Mouse (Mus musculus): ENCODE results near the gene Lars2. TPM values are rescaled to one million over a fixed set of nuclear protein-coding genes. Genes with fewer than 3 reads are reported as not detected.

Lars2 gene
- polyA plus RNA-seq, 1 experiment = 579 TPM

DNA sequence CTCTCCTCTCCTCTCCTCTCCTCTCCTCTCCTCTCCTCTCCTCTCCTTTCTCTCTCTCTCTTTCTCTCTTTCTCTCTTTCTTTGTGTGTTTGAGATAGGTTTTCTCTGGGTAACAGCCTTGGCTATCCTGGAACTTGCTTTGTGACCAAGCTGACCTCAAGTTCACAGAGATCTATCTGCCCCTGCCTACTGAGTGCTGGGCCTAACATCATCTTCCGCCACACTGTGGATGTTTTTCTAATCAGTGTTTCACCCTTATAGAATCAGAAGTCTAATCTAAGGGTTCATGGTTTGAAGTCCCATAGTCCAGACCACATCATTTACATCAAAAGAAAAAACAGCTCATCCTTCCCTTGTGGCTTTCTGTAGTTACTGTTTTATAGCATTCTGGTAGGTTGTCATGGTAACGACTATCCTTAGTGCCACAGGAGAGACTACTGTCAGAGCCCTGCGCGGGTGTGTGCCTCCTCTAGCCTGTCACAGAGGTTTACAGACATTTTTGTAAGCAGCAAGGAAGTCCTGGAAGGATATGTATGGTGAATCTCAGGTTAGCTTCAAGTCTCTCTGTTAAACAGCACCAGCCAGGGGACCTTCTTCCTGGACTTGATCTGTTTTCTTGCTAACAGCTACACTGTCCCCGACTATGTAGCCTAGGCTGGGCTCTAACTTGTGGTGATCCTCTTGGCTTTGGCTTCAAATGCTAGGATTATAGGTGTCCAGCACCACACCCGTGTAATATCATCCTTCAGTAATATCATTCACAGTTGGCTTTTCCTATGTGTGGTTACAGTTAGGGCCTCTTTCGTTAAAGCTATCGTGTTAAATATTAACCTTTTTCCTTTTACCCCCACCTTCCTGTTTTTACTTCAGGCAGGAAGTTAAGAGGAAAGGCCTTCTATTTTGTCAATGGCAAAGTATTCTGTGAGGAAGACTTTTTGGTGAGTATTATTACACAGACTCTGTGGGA is 143.2 kb downstream of the Lars2 start:
- peaks cover 19% of the 10 kb centered on the region for H3K36me3 ChIP-seq (ENCODE audit: control insufficient read depth, insufficient read depth)
- no peak overlapping the region for H3K4me3 ChIP-seq
- TF ChIP-seq POLR2AphosphoS2 (IDR thresholded peaks at IDR 0.05; ENCODE audit: insufficient read length, low read depth) (no peak), USF1 (IDR thresholded peaks at IDR 0.05; ENCODE audit: low read depth) (no peak), E2F4 (IDR thresholded peaks at IDR 0.05; ENCODE audit: insufficient read depth) (no peak), TCF3 (IDR thresholded peaks at IDR 0.05; ENCODE audit: insufficient read length, low read depth) (no peak), MAX (IDR thresholded peaks at IDR 0.05; ENCODE audit: low read depth) (no peak), POLR2A (IDR thresholded peaks at IDR 0.05; ENCODE audit: insufficient read length, low read depth) (no peak), TCF12 (IDR thresholded peaks at IDR 0.05; ENCODE audit: insufficient read depth, poor library complexity, severe bottlenecking) (no peak), REST (IDR thresholded peaks at IDR 0.05; ENCODE audit: insufficient read depth, insufficient read length) (no peak), MYOD1 (IDR thresholded peaks at IDR 0.05; ENCODE audit: control insufficient read depth in 1 of 3, insufficient read length in 2 of 3, low read depth in 2 of 3) (no peak), SRF (IDR thresholded peaks at IDR 0.05; ENCODE audit: control insufficient read depth, insufficient read length, low read depth) (no peak), MYOG (IDR thresholded peaks at IDR 0.05; ENCODE audit: control insufficient read depth in 1 of 3, insufficient read depth in 1 of 3, insufficient read length in 2 of 3, low read depth in 2 of 3) (no peak), CEBPB (IDR thresholded peaks at IDR 0.05; ENCODE audit: insufficient read depth, poor library complexity, severe bottlenecking) (no peak)
- H3ac ChIP-seq (ENCODE audit: control insufficient read depth, insufficient read length) = no peak overlapping the region
- no peaks in the 10 kb centered on the region for H3K27me3 ChIP-seq (ENCODE audit: control insufficient read depth, insufficient read depth, insufficient read length)
- no peaks in the 10 kb centered on the region for H3K79me2 ChIP-seq (ENCODE audit: control insufficient read depth, insufficient read depth)
- no peak overlapping the region for H3K4me2 ChIP-seq (ENCODE audit: low read depth)

DNA sequence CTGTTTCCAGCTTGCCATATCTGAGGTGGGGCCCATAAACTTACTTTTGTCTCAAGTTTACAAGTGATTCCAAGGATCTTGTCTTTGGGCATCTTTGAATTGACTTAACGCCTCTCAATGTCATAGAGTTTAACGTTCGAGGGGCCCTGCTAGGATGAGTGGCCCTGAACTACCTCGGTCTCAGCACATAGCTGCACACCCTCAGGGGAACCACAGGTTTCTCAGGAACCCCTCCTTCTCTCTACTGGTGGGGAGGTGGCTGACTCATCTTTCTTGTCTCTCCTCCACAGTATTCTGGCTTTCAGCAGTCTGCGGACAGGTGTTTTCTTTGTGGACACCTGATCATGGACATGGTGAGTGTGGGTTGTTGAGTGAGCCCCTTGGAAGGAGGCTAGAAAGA is 144.2 kb downstream of the Lars2 start:
- peaks cover 19% of the 10 kb centered on the region for H3K36me3 ChIP-seq (ENCODE audit: control insufficient read depth, insufficient read depth)
- H3K27me3 ChIP-seq (ENCODE audit: control insufficient read depth, insufficient read depth, insufficient read length) = no peaks in the 10 kb centered on the region
- no peak overlapping the region for H3K4me3 ChIP-seq
- no peak overlapping the region for H3ac ChIP-seq (ENCODE audit: control insufficient read depth, insufficient read length)
- H3K4me2 ChIP-seq (ENCODE audit: low read depth) = no peak overlapping the region
- no peak for TF ChIP-seq CEBPB (IDR thresholded peaks at IDR 0.05; ENCODE audit: insufficient read depth, poor library complexity, severe bottlenecking)
- TF ChIP-seq REST (IDR thresholded peaks at IDR 0.05; ENCODE audit: insufficient read depth, insufficient read length) = no peak
- no peak for TF ChIP-seq USF1 (IDR thresholded peaks at IDR 0.05; ENCODE audit: low read depth)
- no peak for TF ChIP-seq MAX (IDR thresholded peaks at IDR 0.05; ENCODE audit: low read depth)
- no peak for TF ChIP-seq TCF3 (IDR thresholded peaks at IDR 0.05; ENCODE audit: insufficient read length, low read depth)
- no peak for TF ChIP-seq POLR2A (IDR thresholded peaks at IDR 0.05; ENCODE audit: insufficient read length, low read depth)
- no peak for TF ChIP-seq E2F4 (IDR thresholded peaks at IDR 0.05; ENCODE audit: insufficient read depth)
- no peak for TF ChIP-seq TCF12 (IDR thresholded peaks at IDR 0.05; ENCODE audit: insufficient read depth, poor library complexity, severe bottlenecking)
- no peak for TF ChIP-seq MYOD1 (IDR thresholded peaks at IDR 0.05; ENCODE audit: control insufficient read depth in 1 of 3, insufficient read length in 2 of 3, low read depth in 2 of 3)
- TF ChIP-seq MYOG (IDR thresholded peaks at IDR 0.05; ENCODE audit: control insufficient read depth in 1 of 3, insufficient read depth in 1 of 3, insufficient read length in 2 of 3, low read depth in 2 of 3) = no peak
- H3K79me2 ChIP-seq (ENCODE audit: control insufficient read depth, insufficient read depth) = no peaks in the 10 kb centered on the region

Other genes starting within 250 kb of the Lars2 start
- 0.10 TPM for gene Clec3b, start 216.0 kb upstream of the Lars2 start, polyA plus RNA-seq (2012; fragmentation: generic; extraction: Trizol)
- not detected for gene Cdcp1, start 150.9 kb upstream of the Lars2 start, polyA plus RNA-seq (2012; fragmentation: generic; extraction: Trizol)
- 14.0 TPM for gene Tmem158, start 106.2 kb upstream of the Lars2 start, polyA plus RNA-seq (2012; fragmentation: generic; extraction: Trizol)
- gene Limd1, start 111.8 kb downstream of the Lars2 start, polyA plus RNA-seq (2012; fragmentation: generic; extraction: Trizol) = 23.5 TPM
- 11.0 TPM for gene Sacm1l, start 162.8 kb downstream of the Lars2 start, polyA plus RNA-seq (2012; fragmentation: generic; extraction: Trizol)